Mouse (Mus musculus) heart, postnatal 0 days (tissue): ENCODE results near the gene Hist1h1d.

Experiments
- CTCF ChIP-seq: IDR thresholded peaks from 2 replicates; pipeline ENCODE4 v1.5.1; 2016; ENCODE audit warnings: antibody characterized with exemption, control low read depth, low read depth
- EP300 ChIP-seq: IDR thresholded peaks from 2 replicates; pipeline ENCODE4 v1.6.1; 2016; ENCODE audit warnings: antibody characterized with exemption, low read depth

GRCm38 (mm10) chr13:23536076-23536822 lies 16.8 kb upstream of the Hist1h1d start:
- no peak for TF ChIP-seq CTCF
- no peak for TF ChIP-seq EP300
